Mouse (Mus musculus): Measurements from ENCODE around the gene Cav3.

- TF ChIP-seq CTCF (IDR thresholded peaks at IDR 0.05; ENCODE audit: borderline replicate concordance, extremely low read depth, insufficient read depth, insufficient read length) (no peak), POLR2A (IDR thresholded peaks at IDR 0.05; ENCODE audit: borderline replicate concordance, extremely low read depth, insufficient read depth, insufficient read length, poor library complexity, severe bottlenecking) (no peak)
Measured at GRCm38 (mm10) chr6:112426018-112426732, 33.1 kb upstream of the Cav3 start.
